In genomic region chr9:21950322-21950721, GRCm38 (mm10) we compare ENCODE assay signal across 10 mouse cellular contexts. TPM values are rescaled to one million over a fixed set of nuclear protein-coding genes. Genes with fewer than 3 reads are reported as not detected.
A peak's percentile ranks its signal among the peaks of the same experiment; 100 is the strongest.
DNase-seq lines count a peak whose midpoint lies in the region; ATAC-seq lines count a peak whose summit lies in the region.
"Had no signal": no experiment of that assay in that cellular context is flagged by ENCODE, and none has a peak within 500 bp of the region (broad histone marks: within the 10 kb centered on the region; RNA-seq: fewer than 3 reads in every experiment).

No protein-coding gene starts in this region.

- WGBS in liver, embryonic 12.5 days (ENCODE audit: insufficient replicate concordance): 15% methylated on average over 11 of the region's 11 CpGs
- WGBS in embryonic facial prominence, embryonic 10.5 days: 15% methylated on average over 11 of the region's 11 CpGs

- H3K27ac ChIP-seq in liver, embryonic 12.5 days: no peak overlapping the region
- no peak overlapping the region for H3K27ac ChIP-seq in embryonic facial prominence, embryonic 10.5 days (replicated peaks)
- H3K27ac ChIP-seq: macrophage had no signal

- H3K4me3 ChIP-seq in liver, embryonic 12.5 days: no peak overlapping the region
- H3K4me3 ChIP-seq in embryonic facial prominence, embryonic 10.5 days: no peak overlapping the region
- H3K4me3 ChIP-seq: erythroblast, embryonic 14.5 days had no signal

- peaks cover 34% of the 10 kb centered on the region for H3K27me3 ChIP-seq in liver, embryonic 12.5 days (replicated peaks)
- peaks cover 38% of the 10 kb centered on the region for H3K27me3 ChIP-seq in embryonic facial prominence, embryonic 10.5 days (replicated peaks; ENCODE audit: low read depth, poor library complexity, severe bottlenecking)

- no peak overlapping the region for H3K9ac ChIP-seq in liver, embryonic 12.5 days

- peaks cover 19% of the 10 kb centered on the region for H3K4me1 ChIP-seq in liver, embryonic 12.5 days
- peaks cover 18% of the 10 kb centered on the region for H3K4me1 ChIP-seq in embryonic facial prominence, embryonic 10.5 days

- H3K9me3 ChIP-seq in liver, embryonic 12.5 days (replicated peaks): no peaks in the 10 kb centered on the region
- H3K9me3 ChIP-seq in embryonic facial prominence, embryonic 10.5 days: no peaks in the 10 kb centered on the region

- H3K4me2 ChIP-seq in liver, embryonic 12.5 days: no peak overlapping the region

- H3K36me3 ChIP-seq in liver, embryonic 12.5 days: no peaks in the 10 kb centered on the region
- no peaks in the 10 kb centered on the region for H3K36me3 ChIP-seq in embryonic facial prominence, embryonic 10.5 days (replicated peaks)

- peak; percentile 72 for DNase-seq in liver
- peak; percentile 39 for DNase-seq in T-cell, adult 2 months (ENCODE audit: low spot score)
- DNase-seq in embryonic facial prominence, embryonic 10.5 days (ENCODE audit: low spot score): peak; percentile 87
- peak; percentile 46 to 52 for DNase-seq in lung, adult 18-20 months
- peak; percentile 83 to 85 for DNase-seq in spleen, postnatal 10 days (ENCODE audit: low spot score in 2 of 2)
- DNase-seq in cerebellum, adult 11 months: no peak

- no peak for ATAC-seq in liver, embryonic 12.5 days
- ATAC-seq in cerebellum, adult (ENCODE audit: insufficient number of reproducible peaks, low FRiP score, low TSS enrichment): no peak

RNA-seq across cellular contexts. Expression of gene Swsap1, which starts 5.2 kb away (rescaled TPM):
- polyA plus RNA-seq in liver, embryonic 12.5 days (2016; fragmentation: Nextera tagmentation; extraction: Ambion mirVana): 2.8 and 3.0 TPM in 2 replicates
- 7.1 and 8.0 TPM in 2 replicates for polyA plus RNA-seq in embryonic facial prominence, embryonic 10.5 days (2016; fragmentation: Nextera tagmentation; extraction: Ambion mirVana)

RNA-seq across cellular contexts. Expression of gene Epor, which starts 13.0 kb away (rescaled TPM):
- 155 and 158 TPM in 2 replicates for polyA plus RNA-seq in liver, embryonic 12.5 days (2016; fragmentation: Nextera tagmentation; extraction: Ambion mirVana)
- polyA plus RNA-seq in embryonic facial prominence, embryonic 10.5 days (2016; fragmentation: Nextera tagmentation; extraction: Ambion mirVana): 7.9 and 8.6 TPM in 2 replicates

RNA-seq across cellular contexts. Expression of gene Plppr2, which starts 13.5 kb away (rescaled TPM):
- polyA plus RNA-seq in liver, embryonic 12.5 days (2016; fragmentation: Nextera tagmentation; extraction: Ambion mirVana): 2.3 and 3.1 TPM in 2 replicates
- 9.5 and 9.6 TPM in 2 replicates for polyA plus RNA-seq in embryonic facial prominence, embryonic 10.5 days (2016; fragmentation: Nextera tagmentation; extraction: Ambion mirVana)

RNA-seq across cellular contexts. Expression of gene Tmem205, which starts 23.0 kb away (rescaled TPM):
- polyA plus RNA-seq in liver, embryonic 12.5 days (2016; fragmentation: Nextera tagmentation; extraction: Ambion mirVana): 39.9 and 41.8 TPM in 2 replicates
- 31.1 and 33.1 TPM in 2 replicates for polyA plus RNA-seq in embryonic facial prominence, embryonic 10.5 days (2016; fragmentation: Nextera tagmentation; extraction: Ambion mirVana)

RNA-seq across cellular contexts. Expression of gene Ccdc159, which starts 23.1 kb away (rescaled TPM):
- 1.3 and 2.2 TPM in 2 replicates for polyA plus RNA-seq in liver, embryonic 12.5 days (2016; fragmentation: Nextera tagmentation; extraction: Ambion mirVana)
- polyA plus RNA-seq in embryonic facial prominence, embryonic 10.5 days (2016; fragmentation: Nextera tagmentation; extraction: Ambion mirVana): 3.3 and 3.5 TPM in 2 replicates
- polyA plus RNA-seq: erythroblast, embryonic 14.5 days had no signal

Comparison
In these comparisons a context has a peak if more than half of its experiments do, and no peak if none do; other contexts are left out.
1. RNA of gene Epor, which starts 13.0 kb away (polyA plus RNA-seq): 155 to 158 TPM in liver, embryonic 12.5 days; 7.9 to 8.6 TPM in embryonic facial prominence, embryonic 10.5 days; every median in the first group is over 10 times any median in the second.